Mouse (Mus musculus) kidney, adult 2 months (tissue): Measurements from ENCODE around the gene Gnaq. TPM values are rescaled to one million over a fixed set of nuclear protein-coding genes. Genes with fewer than 3 reads are reported as not detected.
A peak's percentile ranks its signal among the peaks of the same experiment; 100 is the strongest.

Experiments used
- DNase-seq: peaks from one replicate; pipeline ENCODE4 v3.0.0; 2021
- H3K27ac ChIP-seq: fragments of 200-500 bp; 2 replicates; pipeline ENCODE4 v1.5.1; 2012; ENCODE audit warnings: low read depth, low read length, control low read depth, inconsistent platforms; ENCODE audit not compliant: insufficient read depth
- H3K27me3 ChIP-seq: fragments of 200-500 bp; replicated peaks from 2 replicates; pipeline ENCODE4 v1.6.1; 2012; ENCODE audit warnings: mild to moderate bottlenecking, moderate library complexity, low read length, inconsistent platforms; ENCODE audit not compliant: control insufficient read depth, insufficient read depth
- H3K36me3 ChIP-seq: fragments of 200-500 bp; 2 replicates; pipeline ENCODE4 v1.6.1; 2012; ENCODE audit warnings: mild to moderate bottlenecking, moderate library complexity, low read length, inconsistent platforms; ENCODE audit not compliant: control insufficient read depth, insufficient read depth
- H3K4me1 ChIP-seq: fragments of 200-500 bp; 2 replicates; pipeline ENCODE4 v1.6.1; 2011; ENCODE audit warnings: low read length; ENCODE audit not compliant: control insufficient read depth, insufficient read depth
- H3K4me3 ChIP-seq: fragments of 200-500 bp; 2 replicates; pipeline ENCODE4 v1.5.1; 2011; ENCODE audit warnings: mild to moderate bottlenecking, low read depth, low read length, control low read depth; ENCODE audit not compliant: insufficient read depth
- CTCF ChIP-seq: fragments of 200-500 bp; conservative IDR thresholded peaks from 2 replicates; pipeline ENCODE4 v1.5.1; 2011; ENCODE audit warnings: low read depth, mild to moderate bottlenecking, control low read depth, low read length, moderate library complexity, mixed read lengths; ENCODE audit not compliant: insufficient read depth, insufficient read length
- POLR2A ChIP-seq: fragments of 200-500 bp; IDR thresholded peaks from one replicate; pipeline ENCODE4 v1.6.1; 2011; ENCODE audit warnings: low read depth, low read length, control low read depth
- WGBS: fragments of 180-500 bp; shearing (Covaris S2); methylation state at CpG from one replicate; pipeline ENCODE4 v1.1.7; 2018; 5-methylcytosine and 5-hydroxymethylcytosine counted together
- polyA plus RNA-seq: library from polyadenylated mRNA; depleted of rRNA; stranded (reverse); fragments of >200 nt; gene quantifications from 2 replicates; pipeline ENCODE4 v1.2.3, GENCODE M21; 2012

The Gnaq gene
- polyA plus RNA-seq, 1 experiment = 15.6 TPM

GRCm38 (mm10) chr19:16110670-16111069 lies 22.0 kb upstream of the Gnaq start:
- TF ChIP-seq CTCF = no peak
- no peak for TF ChIP-seq POLR2A
- no peak for DNase-seq
- H3K27me3 ChIP-seq = no peaks in the 10 kb centered on the region
- WGBS = 82% methylated on average over 3 of the region's 3 CpGs
- H3K4me1 ChIP-seq = peaks cover 2% of the 10 kb centered on the region; the same call in 1 of the 2 replicates
- no peaks in the 10 kb centered on the region for H3K36me3 ChIP-seq
- no peak overlapping the region for H3K4me3 ChIP-seq
- no peak overlapping the region for H3K27ac ChIP-seq

- 30% methylated on average over 1 of the region's 1 CpGs for WGBS
- H3K27me3 ChIP-seq = no peaks in the 10 kb centered on the region
- peaks cover 2% of the 10 kb centered on the region; the same call in 1 of the 2 replicates for H3K4me1 ChIP-seq
- no peak overlapping the region for H3K27ac ChIP-seq
- H3K36me3 ChIP-seq = no peaks in the 10 kb centered on the region
- peak; percentile 91 for DNase-seq
- TF ChIP-seq POLR2A = no peak
- no peak for TF ChIP-seq CTCF
- H3K4me3 ChIP-seq = no peak overlapping the region
Measured at GRCm38 (mm10) chr19:16113295-16113694, 19.3 kb upstream of the Gnaq start.

DNA sequence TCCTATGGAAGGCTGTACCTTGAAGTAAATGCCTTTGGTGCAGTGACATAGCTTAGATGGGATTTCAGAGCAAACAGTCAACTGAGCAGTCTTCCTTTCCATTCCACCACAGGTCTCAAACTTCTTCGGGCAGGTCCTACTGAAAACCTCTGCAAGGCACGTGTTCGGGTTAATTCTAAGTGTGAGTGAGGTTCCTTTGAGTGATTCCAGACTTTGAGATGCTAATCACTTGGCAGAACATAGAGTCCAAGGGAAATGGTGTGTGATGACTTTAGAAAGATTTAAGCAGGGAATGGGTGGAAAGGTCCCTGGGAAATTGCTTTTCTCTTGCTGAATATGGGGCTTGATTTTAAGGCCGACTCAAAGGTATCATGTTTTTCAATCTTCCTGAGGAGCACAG lies 14.2 kb upstream of the Gnaq start:
- Histone ChIP-seq H3K4me3 (no peak overlapping the region), H3K36me3 (no peaks in the 10 kb centered on the region), H3K27ac (no peak overlapping the region), H3K4me1 (no peaks in the 10 kb centered on the region), H3K27me3 (no peaks in the 10 kb centered on the region)
- WGBS = 54% methylated on average over 4 of the region's 4 CpGs
- no peak for TF ChIP-seq POLR2A
- peak; percentile 69 for DNase-seq

DNA sequence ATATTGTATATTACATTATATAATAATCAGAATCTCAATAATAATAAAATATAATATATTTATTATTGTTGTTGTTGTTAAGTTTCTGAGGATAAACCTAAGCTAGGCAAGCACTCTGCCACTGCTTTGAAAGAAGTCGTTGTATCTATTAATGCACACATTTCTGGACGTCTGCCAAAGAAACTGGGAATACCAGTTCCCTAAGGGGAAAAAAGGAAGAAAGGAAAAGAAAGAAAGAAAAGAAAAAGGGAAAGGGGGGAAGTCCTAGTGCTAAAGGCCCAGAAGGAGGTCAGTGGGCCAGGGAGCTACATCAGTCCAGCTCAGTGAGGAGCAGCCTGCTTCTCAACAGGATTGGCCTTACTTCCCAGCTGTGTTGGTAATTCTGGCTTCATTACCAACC lies 11.3 kb upstream of the Gnaq start:
- Histone ChIP-seq H3K4me3 (no peak overlapping the region), H3K4me1 (no peaks in the 10 kb centered on the region), H3K27ac (no peak overlapping the region), H3K36me3 (no peaks in the 10 kb centered on the region), H3K27me3 (no peaks in the 10 kb centered on the region)
- WGBS = 32% methylated on average over 2 of the region's 2 CpGs
- DNase-seq = no peak
- no peak for TF ChIP-seq POLR2A
- no peak for TF ChIP-seq CTCF

DNA sequence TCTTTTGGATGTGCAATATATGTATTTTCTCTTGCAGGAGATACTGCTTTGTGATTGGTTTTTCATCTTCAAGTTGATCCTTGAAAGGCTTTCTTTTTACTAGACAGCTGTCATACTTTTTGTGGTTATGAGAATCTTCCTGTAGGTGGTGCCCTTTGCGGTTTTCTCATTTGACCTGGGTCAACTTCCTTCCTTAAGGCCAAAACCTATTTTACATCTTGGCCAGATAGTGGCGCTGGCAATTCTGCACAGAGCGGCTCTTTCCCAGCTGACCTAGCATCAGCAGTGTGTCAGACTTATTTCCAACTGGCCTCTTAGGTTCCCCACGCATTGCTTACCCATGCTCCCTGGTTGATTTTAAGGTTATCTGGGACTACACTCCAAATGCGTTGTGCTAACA lies 3.9 kb upstream of the Gnaq start:
- TF ChIP-seq POLR2A = no peak
- TF ChIP-seq CTCF = peak; percentile 37
- H3K4me1 ChIP-seq = peaks cover 3% of the 10 kb centered on the region
- DNase-seq = peak; percentile 71
- H3K27me3 ChIP-seq = no peaks in the 10 kb centered on the region
- no peaks in the 10 kb centered on the region for H3K36me3 ChIP-seq
- no peak overlapping the region for H3K4me3 ChIP-seq
- no peak overlapping the region for H3K27ac ChIP-seq
- 56% methylated on average over 5 of the region's 5 CpGs for WGBS

GRCm38 (mm10) chr19:16129171-16129570 lies 3.5 kb upstream of the Gnaq start:
- TF ChIP-seq CTCF (no peak), POLR2A (no peak)
- Histone ChIP-seq H3K36me3 (no peaks in the 10 kb centered on the region), H3K4me3 (no peak overlapping the region), H3K27me3 (no peaks in the 10 kb centered on the region), H3K4me1 (peaks cover 3% of the 10 kb centered on the region), H3K27ac (no peak overlapping the region)
- WGBS = 93% methylated on average over 2 of the region's 2 CpGs
- no peak for DNase-seq

- Histone ChIP-seq H3K27me3 (no peaks in the 10 kb centered on the region), H3K4me1 (peaks cover 6% of the 10 kb centered on the region), H3K36me3 (no peaks in the 10 kb centered on the region), H3K4me3 (no peak overlapping the region), H3K27ac (no peak overlapping the region)
- no peak for TF ChIP-seq CTCF
- TF ChIP-seq POLR2A = no peak
- no peak for DNase-seq
- WGBS = 62% methylated on average over 3 of the region's 3 CpGs
Measured at GRCm38 (mm10) chr19:16130476-16130875, 2.2 kb upstream of the Gnaq start.

- H3K27me3 ChIP-seq = no peaks in the 10 kb centered on the region
- 5% methylated on average over 6 of the region's 6 CpGs for whole genome bisulfite sequencing
- no peak for TF ChIP-seq POLR2A
- peaks cover 6% of the 10 kb centered on the region for H3K4me1 ChIP-seq
- DNase-seq = peak; percentile 62
- peak overlapping the region; percentile 95 for H3K4me3 ChIP-seq
- H3K36me3 ChIP-seq = no peaks in the 10 kb centered on the region
- peak overlapping the region; percentile 96 for H3K27ac ChIP-seq
Measured at GRCm38 (mm10) chr19:16131831-16132230, 800 bp upstream of the Gnaq start.
